ENCODE assay signal across 37 mouse cellular contexts in genomic region chrX:103592056-103592455, GRCm38 (mm10). TPM values are rescaled to one million over a fixed set of nuclear protein-coding genes. Genes with fewer than 3 reads are reported as not detected.
DNase-seq lines count a peak whose midpoint lies in the region; ATAC-seq lines count a peak whose summit lies in the region.
"Had no signal": no experiment of that assay in that cellular context is flagged by ENCODE, and none has a peak within 500 bp of the region (broad histone marks: within the 10 kb centered on the region; RNA-seq: fewer than 3 reads in every experiment).

No protein-coding gene starts in this region.

- H3K27ac ChIP-seq in kidney, embryonic 14.5 days (ENCODE audit: low read depth, low read length), result no peak overlapping the region
- H3K27ac ChIP-seq: embryonic facial prominence, embryonic 10.5 days; embryonic facial prominence, embryonic 15.5 days; forebrain, embryonic 12.5 days; hindbrain, embryonic 12.5 days; hindbrain, postnatal 0 days; intestine, embryonic 15.5 days; limb, embryonic 10.5 days; limb, embryonic 15.5 days; liver, embryonic 14.5 days; stomach, postnatal 0 days had no signal

- ATAC-seq in kidney, embryonic 14.5 days (ENCODE audit: low FRiP score, low TSS enrichment), result no peak
- ATAC-seq in activated CD4-positive, CD25-positive, alpha-beta regulatory T cell, adult 4 months, result no peak
- ATAC-seq: forebrain, postnatal 0 days; hindbrain, postnatal 0 days; intestine, embryonic 15.5 days; midbrain, embryonic 16.5 days had no signal

- no peak overlapping the region for H3K4me3 ChIP-seq in kidney, embryonic 14.5 days (ENCODE audit: low read length)
- H3K4me3 ChIP-seq: embryonic facial prominence, embryonic 10.5 days; embryonic facial prominence, embryonic 15.5 days; forebrain, embryonic 12.5 days; hindbrain, embryonic 12.5 days; intestine, embryonic 15.5 days; limb, embryonic 10.5 days; limb, embryonic 15.5 days had no signal

- WGBS in kidney, embryonic 14.5 days, result 72% methylated on average over 6 of the region's 6 CpGs

- H3K4me2 ChIP-seq in kidney, embryonic 14.5 days (replicated peaks; ENCODE audit: low read depth, low read length), result no peak overlapping the region
- H3K4me2 ChIP-seq: embryonic facial prominence, embryonic 15.5 days; forebrain, embryonic 12.5 days; heart, embryonic 11.5 days; hindbrain, embryonic 12.5 days; intestine, embryonic 15.5 days; limb, embryonic 15.5 days; lung, embryonic 14.5 days; midbrain, embryonic 11.5 days had no signal

- DNase-seq in kidney, adult 11 months, result peak; percentile 42
- DNase-seq in lung, postnatal 10 days, result peak; percentile 1
- DNase-seq in lung, postnatal 4 days, result no peak
- peak; percentile 5 for DNase-seq in kidney, postnatal 10 days
- no peak for DNase-seq in adrenal gland, postnatal 14 days
- DNase-seq: adrenal gland, adult 2 months; cerebellum, adult 8-10 months; cerebellum, postnatal 25 days; forebrain, postnatal 0 days; gastrocnemius, postnatal 36 days; heart, adult 18-20 months; heart, postnatal 36 days; lung, embryonic 14.5 days; spleen, adult 18-20 months; thymus, adult 18-20 months; thymus, postnatal 25 days had no signal

- no peaks in the 10 kb centered on the region for H3K9me3 ChIP-seq in kidney, embryonic 14.5 days (ENCODE audit: control insufficient read depth, low read length)
- H3K9me3 ChIP-seq: embryonic facial prominence, embryonic 10.5 days; embryonic facial prominence, embryonic 15.5 days; forebrain, embryonic 12.5 days; hindbrain, embryonic 12.5 days; intestine, embryonic 15.5 days; limb, embryonic 10.5 days; limb, embryonic 15.5 days had no signal

- no peak overlapping the region for H3K9ac ChIP-seq in kidney, embryonic 14.5 days (ENCODE audit: low read depth, low read length)
- H3K9ac ChIP-seq: embryonic facial prominence, embryonic 15.5 days; forebrain, embryonic 12.5 days; forebrain, postnatal 0 days; hindbrain, embryonic 12.5 days; intestine, embryonic 15.5 days; limb, embryonic 15.5 days; liver, embryonic 14.5 days; lung, embryonic 14.5 days had no signal

- no peaks in the 10 kb centered on the region for H3K27me3 ChIP-seq in kidney, embryonic 14.5 days (ENCODE audit: control insufficient read depth, insufficient read depth, low read length)
- H3K27me3 ChIP-seq: embryonic facial prominence, embryonic 15.5 days; forebrain, embryonic 12.5 days; hindbrain, embryonic 12.5 days; intestine, embryonic 15.5 days; limb, embryonic 15.5 days had no signal

- peaks cover 8% of the 10 kb centered on the region; the same call in 1 of the 2 replicates for H3K36me3 ChIP-seq in kidney, embryonic 14.5 days (ENCODE audit: control insufficient read depth, insufficient read depth, low read length)
- H3K36me3 ChIP-seq: intestine, embryonic 15.5 days had no signal

- H3K4me1 ChIP-seq in kidney, embryonic 14.5 days (ENCODE audit: control insufficient read depth, insufficient read depth, low read length), result no peaks in the 10 kb centered on the region
- H3K4me1 ChIP-seq: embryonic facial prominence, embryonic 10.5 days; embryonic facial prominence, embryonic 15.5 days; forebrain, embryonic 12.5 days; hindbrain, embryonic 12.5 days; intestine, embryonic 15.5 days; limb, embryonic 10.5 days; limb, embryonic 15.5 days had no signal

RNA-seq across cellular contexts. Expression of gene Zcchc13, which starts 38.3 kb away (rescaled TPM):
- not detected in 2 replicates for polyA plus RNA-seq in kidney, embryonic 14.5 days (2014; fragmentation: Nextera tagmentation; extraction: Ambion mirVana)
- not detected in 2 replicates for total RNA-seq in adrenal gland, postnatal 14 days (2021)
- not detected for polyA plus RNA-seq in activated CD4-positive, CD25-positive, alpha-beta regulatory T cell, adult 4 months (2017; shearing (Covaris generic))
- total RNA-seq: adrenal gland, adult 2 months; adrenal gland, postnatal 4 days; forebrain, postnatal 0 days; gastrocnemius, postnatal 36 days; heart, adult 18-20 months; heart, postnatal 36 days; hindbrain, postnatal 0 days; layer of hippocampus, postnatal 10 days; megakaryocyte, adult 5-6 weeks; neutrophil, adult 5-6 weeks had no signal
- polyA plus RNA-seq: adrenal gland, adult 2 months; embryonic facial prominence, embryonic 10.5 days; embryonic facial prominence, embryonic 15.5 days; forebrain, embryonic 12.5 days; forebrain, postnatal 0 days; heart, embryonic 11.5 days; heart, embryonic 16.5 days; hindbrain, embryonic 12.5 days; hindbrain, postnatal 0 days; intestine, embryonic 15.5 days; limb, embryonic 10.5 days; limb, embryonic 15.5 days; liver, embryonic 14.5 days; lung, embryonic 14.5 days; midbrain, embryonic 11.5 days; midbrain, embryonic 16.5 days; neural tube, embryonic 11.5 days; stomach, postnatal 0 days had no signal

Comparison
In these comparisons a context has a peak if more than half of its experiments do, and no peak if none do; other contexts are left out.
1. DNase-seq: peak in kidney, adult 11 months (single experiment), lung, postnatal 10 days (single experiment) and kidney, postnatal 10 days (single experiment); none in lung, postnatal 4 days (0 of 2) and adrenal gland, postnatal 14 days (single experiment).